Mouse (Mus musculus) kidney, embryonic 15.5 days (tissue): ENCODE data around the gene Slc6a6. TPM values are rescaled to one million over a fixed set of nuclear protein-coding genes. Genes with fewer than 3 reads are reported as not detected.

Source experiments
- ATAC-seq: fragments of 200-750 bp; cut with Nextera tagmentation; replicated peaks from 2 replicates; pipeline ENCODE4 v1.8.0; 2017; ENCODE audit warnings: moderate TSS enrichment; ENCODE audit not compliant: low FRiP score
- H3K27ac ChIP-seq: fragments of 300-500 bp; sonication (generic); 2 replicates; pipeline ENCODE4 v1.5.1; 2015; ENCODE audit warnings: mild to moderate bottlenecking, inconsistent platforms
- H3K27me3 ChIP-seq: fragments of 300-500 bp; sonication (generic); 2 replicates; pipeline ENCODE4 v1.6.1; 2015; ENCODE audit warnings: inconsistent platforms
- H3K36me3 ChIP-seq: fragments of 300-500 bp; sonication (generic); 2 replicates; pipeline ENCODE4 v1.6.1; 2015; ENCODE audit warnings: inconsistent platforms
- H3K4me1 ChIP-seq: fragments of 300-500 bp; sonication (generic); 2 replicates; pipeline ENCODE4 v1.6.1; 2015; ENCODE audit warnings: inconsistent platforms
- H3K4me2 ChIP-seq: fragments of 300-500 bp; sonication (generic); 2 replicates; pipeline ENCODE4 v1.6.1; 2015; ENCODE audit warnings: moderate library complexity, mild to moderate bottlenecking, inconsistent platforms
- H3K4me3 ChIP-seq: fragments of 300-500 bp; sonication (generic); replicated peaks from 2 replicates; pipeline ENCODE4 v1.5.1; 2015; ENCODE audit warnings: mild to moderate bottlenecking, inconsistent platforms
- H3K9ac ChIP-seq: fragments of 300-500 bp; sonication (generic); 2 replicates; pipeline ENCODE4 v1.6.1; 2015; ENCODE audit warnings: mild to moderate bottlenecking, inconsistent platforms
- H3K9me3 ChIP-seq: fragments of 300-500 bp; sonication (generic); replicated peaks from 2 replicates; pipeline ENCODE4 v1.6.1; 2016; ENCODE audit warnings: inconsistent platforms
- WGBS: fragments of 180-500 bp; shearing (Covaris S2); methylation state at CpG from one replicate; pipeline ENCODE4 v1.1.7; 2015; ENCODE audit warnings: mixed read lengths; 5-methylcytosine and 5-hydroxymethylcytosine counted together
- polyA plus RNA-seq: library from polyadenylated mRNA; unstranded; fragments of >200 nt; fragmentation: Nextera tagmentation; extraction: Ambion mirVana; gene quantifications from 2 replicates; pipeline ENCODE4 v1.2.1, GENCODE M21; 2015

Slc6a6 gene
- 84.0 and 87.2 TPM in 2 replicates for polyA plus RNA-seq

DNA sequence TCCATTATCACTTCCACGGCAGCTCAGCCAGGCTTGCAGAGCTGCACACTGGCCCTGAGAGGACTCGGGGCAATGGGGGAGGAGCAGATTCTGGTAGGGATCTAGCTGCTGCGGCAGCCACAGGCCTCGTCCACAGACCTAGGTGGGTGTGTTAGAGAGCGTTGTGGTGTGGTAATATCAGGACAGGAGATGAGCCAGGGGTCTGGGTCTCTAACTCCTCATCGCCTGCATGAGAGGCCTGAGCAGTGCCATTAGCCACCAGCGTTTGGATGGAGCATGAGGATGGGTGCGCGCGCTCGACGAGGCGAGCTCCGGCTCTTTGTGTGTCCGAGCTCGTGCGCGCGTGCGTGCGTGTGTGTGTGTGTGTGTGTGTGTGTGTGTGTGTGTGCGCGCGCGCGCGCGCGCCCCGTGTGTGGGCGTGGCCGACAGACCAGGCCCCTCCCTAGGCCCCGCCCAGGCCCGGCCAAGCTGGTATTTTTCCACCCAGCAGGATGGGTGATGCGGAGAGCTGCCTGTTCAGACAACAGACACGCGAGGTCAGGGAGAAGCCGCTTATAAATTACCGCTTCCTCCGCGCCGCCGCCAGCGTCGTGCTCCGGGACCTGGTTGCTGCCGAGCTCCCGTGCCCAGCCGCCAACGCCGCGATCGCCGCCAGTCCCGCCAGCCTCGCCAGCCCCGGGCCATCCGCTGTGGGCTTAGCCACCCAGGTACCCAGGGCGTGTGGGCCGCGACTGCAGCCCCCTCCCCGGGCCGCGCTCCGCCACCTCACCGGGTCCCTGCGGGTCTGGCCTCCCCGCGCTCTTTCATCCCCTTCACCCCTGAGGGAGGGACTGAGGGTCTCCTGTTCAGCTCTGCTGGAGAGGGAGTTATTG is at the start of gene Slc6a6:
Slc6a6 (plus strand) TSS at position 452 of the 872 bp plus-strand sequence.
- Histone ChIP-seq H3K27me3 (no peaks in the 10 kb centered on the region), H3K27ac (peak within 1 kb of the TSS; percentile 92), H3K4me1 (peaks cover 56% of the 10 kb centered on the region), H3K9me3 (no peaks in the 10 kb centered on the region), H3K9ac (peak within 1 kb of the TSS; percentile 86), H3K4me3 (peak within 1 kb of the TSS; percentile 72), H3K36me3 (no peaks in the 10 kb centered on the region), H3K4me2 (peak within 1 kb of the TSS; percentile 92)
- under 1% methylated on average over 65 of the region's 69 CpGs for WGBS
- ATAC-seq: peak; percentile 90

DNA sequence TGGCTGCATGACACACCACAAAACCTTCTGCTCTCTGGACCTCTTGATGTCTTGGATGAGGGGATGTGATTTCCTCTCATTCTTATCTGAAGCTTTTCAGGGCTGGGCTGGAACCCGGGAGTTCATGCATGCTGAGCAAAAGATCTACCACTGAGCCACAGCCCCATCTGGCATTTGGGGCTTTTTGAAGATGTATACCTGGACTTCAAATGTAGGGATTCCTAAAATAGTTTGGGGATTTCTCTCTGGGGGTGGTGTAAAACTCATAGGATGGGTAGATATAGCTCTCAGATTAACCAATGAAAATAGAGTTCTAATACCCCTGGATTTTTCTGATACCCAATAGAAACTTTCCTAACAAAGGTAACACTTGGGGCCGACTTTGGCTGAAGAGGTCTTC is 49.4 kb upstream of the Slc6a6 start:
- Histone ChIP-seq H3K36me3 (no peaks in the 10 kb centered on the region), H3K4me1 (peaks cover 18% of the 10 kb centered on the region), H3K27ac (no peak overlapping the region), H3K27me3 (no peaks in the 10 kb centered on the region), H3K4me2 (no peak overlapping the region), H3K9me3 (no peaks in the 10 kb centered on the region), H3K4me3 (no peak overlapping the region), H3K9ac (no peak overlapping the region)
- no peak for ATAC-seq
- 78% methylated on average over 2 of the region's 2 CpGs for WGBS

- Histone ChIP-seq H3K9ac (no peak overlapping the region), H3K9me3 (no peaks in the 10 kb centered on the region), H3K27ac (no peak overlapping the region), H3K27me3 (no peaks in the 10 kb centered on the region), H3K4me2 (no peak overlapping the region), H3K4me1 (peaks cover 18% of the 10 kb centered on the region), H3K4me3 (no peak overlapping the region), H3K36me3 (no peaks in the 10 kb centered on the region)
- WGBS: 77% methylated on average over 2 of the region's 2 CpGs
- ATAC-seq: no peak
These were observed 49.0 kb upstream of the Slc6a6 start for GRCm38 (mm10) chr6:91634876-91635275.

DNA sequence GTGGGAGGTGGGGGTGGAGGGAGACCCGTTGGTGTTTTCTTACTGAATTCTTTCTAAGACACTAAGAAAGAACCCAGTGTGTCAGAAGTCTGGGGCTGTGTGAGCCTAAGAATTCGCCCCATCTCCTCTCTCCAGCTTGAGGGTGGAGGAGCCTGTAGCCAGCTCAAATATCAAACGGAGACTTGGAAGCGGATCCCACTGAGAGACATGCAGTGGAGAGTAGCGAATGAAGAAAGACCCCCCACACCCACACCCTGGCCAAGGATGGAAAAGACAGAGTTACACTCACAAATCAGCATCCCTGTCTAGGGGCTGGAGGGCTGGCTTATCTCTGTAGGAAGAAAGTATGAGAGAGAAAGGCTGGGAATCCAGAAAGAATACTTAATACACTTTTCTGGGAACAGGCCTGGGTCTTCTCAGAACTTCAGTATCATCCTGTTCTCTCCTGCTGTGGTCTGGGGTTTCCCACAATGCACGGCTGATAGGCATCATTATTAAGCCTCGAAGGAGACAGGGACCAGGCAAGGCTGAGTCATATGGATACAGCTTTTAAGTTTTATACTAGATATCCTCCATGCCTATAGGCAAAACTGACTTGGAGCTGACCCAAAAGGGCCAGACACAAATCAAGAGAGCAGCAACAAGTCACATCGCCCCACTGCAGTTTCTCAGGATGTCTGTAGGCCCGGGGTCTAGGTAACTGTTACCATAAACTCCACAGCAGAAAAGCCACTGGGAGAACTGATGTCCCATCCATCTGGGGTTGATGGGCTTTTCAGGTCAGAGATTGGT is 45.5 kb upstream of the Slc6a6 start:
- no peaks in the 10 kb centered on the region for H3K27me3 ChIP-seq
- peaks cover 18% of the 10 kb centered on the region for H3K4me1 ChIP-seq
- no peaks in the 10 kb centered on the region for H3K9me3 ChIP-seq
- peak overlapping the region; percentile 29 for H3K4me2 ChIP-seq
- WGBS: 21% methylated on average over 9 of the region's 9 CpGs
- H3K4me3 ChIP-seq: no peak overlapping the region
- no peaks in the 10 kb centered on the region for H3K36me3 ChIP-seq
- peak overlapping the region; percentile 86 for H3K27ac ChIP-seq
- H3K9ac ChIP-seq: no peak overlapping the region
- ATAC-seq: peak; percentile 90

DNA sequence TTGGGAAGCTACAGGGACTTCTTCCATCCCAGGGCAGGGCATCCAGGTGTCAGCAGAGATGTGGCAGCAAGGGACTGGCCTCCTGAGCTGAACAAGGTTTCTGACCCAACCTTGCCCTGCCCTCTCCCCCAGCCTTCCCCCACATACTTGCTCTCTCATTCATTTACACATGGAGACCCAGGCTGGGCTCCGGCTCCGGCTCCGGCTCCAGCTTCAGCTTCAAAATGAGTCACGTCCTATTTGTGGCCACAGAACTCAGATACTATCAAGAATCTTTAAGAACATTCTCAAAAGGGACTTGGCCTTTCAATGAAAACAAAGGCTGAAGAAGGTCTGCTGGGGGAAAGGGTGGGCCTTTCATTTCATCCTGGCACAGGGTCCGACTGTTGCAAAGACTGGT is 40.8 kb upstream of the Slc6a6 start:
- ATAC-seq: no peak
- no peaks in the 10 kb centered on the region for H3K27me3 ChIP-seq

GRCm38 (mm10) chr6:91643416-91643921 is 40.4 kb upstream of the Slc6a6 start:
- H3K36me3 ChIP-seq: no peaks in the 10 kb centered on the region
- no peak overlapping the region for H3K4me3 ChIP-seq
- no peak for ATAC-seq
- H3K9me3 ChIP-seq: no peaks in the 10 kb centered on the region
- no peak overlapping the region for H3K9ac ChIP-seq
- H3K4me2 ChIP-seq: no peak overlapping the region
- H3K27me3 ChIP-seq: no peaks in the 10 kb centered on the region
- 84% methylated on average over 2 of the region's 2 CpGs for WGBS
- peaks cover 11% of the 10 kb centered on the region for H3K4me1 ChIP-seq
- H3K27ac ChIP-seq: no peak overlapping the region

More for the DNA sequence above, 40.8 kb upstream of the Slc6a6 start:
- no peak overlapping the region for H3K27ac ChIP-seq
- 88% methylated on average over 5 of the region's 5 CpGs for WGBS
- H3K9me3 ChIP-seq: no peaks in the 10 kb centered on the region
- no peaks in the 10 kb centered on the region for H3K36me3 ChIP-seq
- H3K9ac ChIP-seq: no peak overlapping the region
- no peak overlapping the region for H3K4me2 ChIP-seq
- peaks cover 15% of the 10 kb centered on the region for H3K4me1 ChIP-seq
- H3K4me3 ChIP-seq: no peak overlapping the region

DNA sequence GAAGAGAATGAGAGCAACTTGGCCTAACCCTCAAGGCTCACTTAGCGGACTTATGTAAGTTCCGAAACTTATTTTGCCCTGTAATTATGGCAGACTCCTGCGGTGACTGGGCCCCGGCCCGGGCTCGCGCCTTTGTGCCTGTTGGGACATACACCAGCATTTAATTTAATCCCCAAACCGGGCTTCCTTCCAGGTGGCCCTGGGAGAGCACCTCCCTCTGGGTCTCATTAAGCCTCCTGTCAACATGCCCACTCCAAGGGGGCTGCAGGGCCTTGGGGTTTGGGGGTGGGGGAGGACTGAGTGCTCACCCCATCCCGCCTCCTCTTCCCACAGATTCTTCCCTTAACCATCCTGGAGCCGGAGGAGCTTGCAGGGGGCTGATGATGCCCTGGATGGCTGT is 37.8 kb upstream of the Slc6a6 start:
- no peak for ATAC-seq
- no peak overlapping the region for H3K9ac ChIP-seq
- H3K27ac ChIP-seq: no peak overlapping the region
- H3K4me2 ChIP-seq: no peak overlapping the region
- no peaks in the 10 kb centered on the region for H3K9me3 ChIP-seq
- H3K36me3 ChIP-seq: no peaks in the 10 kb centered on the region
- 80% methylated on average over 10 of the region's 10 CpGs for WGBS
- no peak overlapping the region for H3K4me3 ChIP-seq
- H3K4me1 ChIP-seq: peaks cover 8% of the 10 kb centered on the region
- H3K27me3 ChIP-seq: no peaks in the 10 kb centered on the region

GRCm38 (mm10) chr6:91646822-91647221 is 37.0 kb upstream of the Slc6a6 start:
- no peak overlapping the region for H3K4me3 ChIP-seq
- no peaks in the 10 kb centered on the region for H3K9me3 ChIP-seq
- no peaks in the 10 kb centered on the region for H3K27me3 ChIP-seq
- H3K27ac ChIP-seq: no peak overlapping the region
- H3K4me1 ChIP-seq: peaks cover 8% of the 10 kb centered on the region
- no peaks in the 10 kb centered on the region for H3K36me3 ChIP-seq
- no peak overlapping the region for H3K9ac ChIP-seq
- WGBS: 48% methylated on average over 4 of the region's 4 CpGs
- 0 out of 2 replicates have a peak, but pooled peaks have one; percentile 19 for ATAC-seq
- no peak overlapping the region for H3K4me2 ChIP-seq

- Histone ChIP-seq H3K27me3 (no peaks in the 10 kb centered on the region), H3K36me3 (no peaks in the 10 kb centered on the region), H3K4me3 (no peak overlapping the region), H3K27ac (no peak overlapping the region), H3K4me2 (no peak overlapping the region), H3K4me1 (peaks cover 8% of the 10 kb centered on the region), H3K9me3 (no peaks in the 10 kb centered on the region), H3K9ac (no peak overlapping the region)
- peak; percentile 57; the same call in 1 of the 2 replicates for ATAC-seq
- 50% methylated on average over 9 of the region's 9 CpGs for WGBS
These were observed 36.5 kb upstream of the Slc6a6 start for GRCm38 (mm10) chr6:91647385-91647791.

DNA sequence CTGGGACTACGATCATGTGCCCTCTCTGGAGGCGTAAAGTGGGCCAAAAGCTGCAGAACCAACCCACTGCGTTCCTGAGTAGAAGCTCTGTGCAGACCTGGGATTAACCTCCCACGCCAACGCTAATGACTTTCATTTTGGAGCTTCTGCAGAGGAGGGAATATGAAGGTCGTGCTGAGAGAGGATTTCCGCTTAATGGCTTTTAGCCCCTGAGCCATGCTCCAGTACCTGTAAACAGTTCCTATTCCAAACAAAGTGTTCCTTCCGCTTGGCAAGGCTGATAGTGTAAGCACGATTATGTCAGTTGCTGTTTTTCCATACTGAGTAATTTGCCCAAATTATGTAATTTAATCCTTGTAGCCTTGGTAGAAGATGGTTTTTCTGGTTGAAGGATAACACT is 33.6 kb upstream of the Slc6a6 start:
- H3K9me3 ChIP-seq: no peaks in the 10 kb centered on the region
- no peak overlapping the region for H3K9ac ChIP-seq
- no peak overlapping the region for H3K4me2 ChIP-seq
- H3K4me3 ChIP-seq: no peak overlapping the region
- H3K4me1 ChIP-seq: peaks cover 17% of the 10 kb centered on the region
- no peak for ATAC-seq
- no peak overlapping the region for H3K27ac ChIP-seq
- H3K27me3 ChIP-seq: no peaks in the 10 kb centered on the region
- no peaks in the 10 kb centered on the region for H3K36me3 ChIP-seq
- 64% methylated on average over 9 of the region's 9 CpGs for WGBS

DNA sequence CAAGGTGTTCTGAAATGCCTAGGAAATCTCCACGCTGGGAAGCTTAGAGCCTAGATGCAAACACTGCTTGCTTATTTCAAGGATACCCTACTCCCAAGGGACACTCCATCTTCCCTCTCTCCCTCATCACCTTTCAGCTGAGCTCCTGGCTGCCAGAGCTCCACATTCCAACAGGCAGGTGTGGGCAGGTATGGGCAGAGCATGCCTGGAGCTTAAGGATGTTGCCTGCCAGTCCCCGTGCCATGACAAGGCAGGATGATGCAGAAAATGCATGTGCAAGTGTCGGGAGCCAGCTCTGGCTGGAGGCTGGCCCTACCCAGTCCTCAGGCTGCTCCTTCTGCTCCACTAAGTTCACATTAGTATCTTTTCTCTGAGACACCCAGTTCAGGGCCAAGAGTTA is 31.6 kb upstream of the Slc6a6 start:
- WGBS: 86% methylated on average over 3 of the region's 3 CpGs
- Histone ChIP-seq H3K9ac (no peak overlapping the region), H3K9me3 (no peaks in the 10 kb centered on the region), H3K27ac (no peak overlapping the region), H3K4me3 (no peak overlapping the region), H3K4me2 (no peak overlapping the region), H3K4me1 (peaks cover 20% of the 10 kb centered on the region; the same call in 1 of the 2 replicates), H3K36me3 (no peaks in the 10 kb centered on the region), H3K27me3 (no peaks in the 10 kb centered on the region)
- no peak for ATAC-seq

GRCm38 (mm10) chr6:91655244-91655643 is 28.6 kb upstream of the Slc6a6 start:
- WGBS: 39% methylated on average over 3 of the region's 3 CpGs
- H3K9me3 ChIP-seq: no peaks in the 10 kb centered on the region
- H3K27ac ChIP-seq: no peak overlapping the region
- H3K36me3 ChIP-seq: no peaks in the 10 kb centered on the region
- no peak overlapping the region for H3K9ac ChIP-seq
- H3K4me1 ChIP-seq: peaks cover 33% of the 10 kb centered on the region
- H3K27me3 ChIP-seq: no peaks in the 10 kb centered on the region
- no peak overlapping the region for H3K4me3 ChIP-seq
- no peak for ATAC-seq
- no peak overlapping the region for H3K4me2 ChIP-seq
